Mouse (Mus musculus): Measurements from ENCODE around the gene Aqp6. TPM values are rescaled to one million over a fixed set of nuclear protein-coding genes. Genes with fewer than 3 reads are reported as not detected.

Gene Aqp6
- polyA plus RNA-seq, 1 experiment from 2014 or later = 0.20 TPM

DNA sequence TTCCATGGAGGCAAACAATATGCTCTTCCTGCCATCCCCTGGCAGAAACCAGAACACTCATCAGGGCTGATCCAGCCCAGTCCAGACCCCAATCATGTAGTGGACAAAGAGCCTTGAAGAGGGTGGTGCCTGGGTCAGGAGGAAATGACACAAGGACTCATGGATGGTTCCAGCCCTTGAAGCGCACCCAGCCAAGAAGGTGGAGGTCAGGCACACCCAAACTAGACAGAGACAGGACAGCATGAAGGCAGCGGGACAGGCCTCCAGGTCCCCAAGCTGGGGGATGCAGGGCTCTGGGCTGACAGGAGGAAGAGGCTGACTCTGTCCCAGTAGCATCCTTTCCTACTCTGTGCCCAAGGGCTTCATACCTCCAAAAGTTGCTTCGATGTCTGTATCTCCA is 14.7 kb upstream of the Aqp6 start:
- WGBS = 89% methylated on average over 3 of the region's 3 CpGs
- no peak overlapping the region for H3K9ac ChIP-seq (replicated peaks)
- peaks cover 30% of the 10 kb centered on the region for H3K4me1 ChIP-seq
- ATAC-seq (ENCODE audit: low FRiP score, low read depth) = no peak
- no peak overlapping the region for H3K4me2 ChIP-seq (replicated peaks)
- H3K27ac ChIP-seq (replicated peaks) = no peak overlapping the region
- no peaks in the 10 kb centered on the region for H3K36me3 ChIP-seq
- no peaks in the 10 kb centered on the region for H3K9me3 ChIP-seq
- no peak overlapping the region for H3K4me3 ChIP-seq
- H3K27me3 ChIP-seq = peaks cover 98% of the 10 kb centered on the region

DNA sequence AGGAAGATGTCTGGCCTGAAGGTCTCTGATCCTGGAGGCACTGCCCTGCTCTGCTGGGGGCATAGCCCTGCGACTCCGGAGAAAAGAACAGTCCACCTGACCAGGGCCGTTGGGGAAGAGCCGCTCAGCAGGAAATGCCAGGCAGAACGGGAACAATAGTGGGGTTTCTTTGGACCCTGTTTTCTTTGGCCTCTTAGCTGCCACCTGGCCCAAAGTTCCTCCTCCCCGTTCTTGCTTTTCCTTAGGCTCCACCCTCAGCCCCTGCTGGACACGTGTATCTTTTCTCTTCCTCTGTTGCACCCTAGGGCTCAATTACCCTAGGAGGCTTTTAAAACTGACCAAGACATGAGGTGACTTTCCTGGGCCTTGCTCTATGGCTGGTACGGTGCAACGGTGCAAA is 12.0 kb upstream of the Aqp6 start:
- 5% methylated on average over 9 of the region's 9 CpGs for WGBS
- no peaks in the 10 kb centered on the region for H3K36me3 ChIP-seq
- no peaks in the 10 kb centered on the region for H3K9me3 ChIP-seq
- no peak for ATAC-seq (ENCODE audit: low FRiP score, low read depth)
- H3K9ac ChIP-seq (replicated peaks) = no peak overlapping the region
- H3K4me3 ChIP-seq = no peak overlapping the region
- no peak overlapping the region for H3K27ac ChIP-seq (replicated peaks)
- peaks cover 100% of the 10 kb centered on the region for H3K27me3 ChIP-seq
- no peak overlapping the region for H3K4me2 ChIP-seq (replicated peaks)
- H3K4me1 ChIP-seq = peaks cover 20% of the 10 kb centered on the region

DNA sequence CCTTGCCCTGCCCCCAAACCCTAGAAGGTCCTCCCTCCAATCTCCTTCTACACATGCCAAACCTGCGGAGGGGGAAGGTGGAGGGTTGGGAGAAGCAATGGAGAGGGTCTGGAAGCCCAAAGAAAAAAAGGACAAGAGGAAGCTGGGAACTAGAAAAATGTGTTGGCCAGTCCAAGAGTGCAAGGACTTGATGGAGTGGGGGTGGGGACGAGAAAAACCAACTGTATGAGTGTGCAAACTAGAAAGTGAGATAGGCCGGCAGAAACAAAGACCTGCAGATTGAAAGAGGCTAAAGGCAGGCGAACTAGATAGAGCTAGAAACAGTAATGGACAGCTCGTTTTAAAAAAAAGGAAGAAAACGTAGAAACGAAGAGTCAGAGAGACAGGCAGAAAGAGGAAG is 11.5 kb upstream of the Aqp6 start:
- Histone ChIP-seq H3K9me3 (no peaks in the 10 kb centered on the region), H3K36me3 (no peaks in the 10 kb centered on the region), H3K4me3 (no peak overlapping the region), H3K27me3 (peaks cover 100% of the 10 kb centered on the region), H3K4me2 (replicated peaks) (no peak overlapping the region), H3K4me1 (peaks cover 15% of the 10 kb centered on the region), H3K9ac (replicated peaks) (no peak overlapping the region), H3K27ac (replicated peaks) (no peak overlapping the region)
- no peak for ATAC-seq (ENCODE audit: low FRiP score, low read depth)
- WGBS = 13% methylated on average over 7 of the region's 7 CpGs

DNA sequence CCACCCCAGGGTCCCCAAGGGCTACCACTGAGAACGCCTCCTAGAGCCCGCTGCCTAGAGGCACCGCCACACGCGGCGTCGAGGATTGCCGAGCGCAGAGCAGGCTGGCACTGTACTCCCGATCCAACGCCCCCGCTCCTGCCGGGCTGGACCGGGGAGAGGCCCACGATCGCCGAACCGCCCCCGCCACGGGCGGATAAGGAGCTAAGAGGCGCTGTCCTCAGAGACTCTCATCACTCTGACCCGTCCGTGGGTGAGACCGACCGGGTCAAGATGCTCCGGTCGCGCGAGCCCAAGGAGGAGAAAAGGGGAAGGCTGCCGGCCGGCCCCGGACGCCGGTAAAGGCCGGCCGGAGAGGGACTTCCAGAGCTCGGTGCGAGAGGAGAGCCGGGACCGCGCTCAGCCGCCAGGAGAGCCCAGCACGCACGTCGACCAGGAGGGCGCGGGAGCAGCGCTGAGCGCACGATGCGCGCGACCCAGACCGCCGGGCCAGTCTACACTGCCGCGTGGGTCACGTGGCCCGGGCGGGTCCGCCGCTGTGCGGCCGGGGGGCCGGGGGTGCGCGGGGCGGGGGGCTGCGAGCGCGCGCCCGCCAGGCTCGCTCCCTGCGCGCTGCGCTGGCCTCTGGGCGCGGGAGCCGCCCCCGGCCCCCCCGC is 10.6 kb upstream of the Aqp6 start, which contains the start of gene Aqp5:
Gene Aqp5, plus strand, starts transcription at position 354 of the 656 bp plus-strand sequence.
- Histone ChIP-seq H3K36me3 (no peaks in the 10 kb centered on the region), H3K4me1 (peaks cover 9% of the 10 kb centered on the region; the same call in 1 of the 2 replicates), H3K27me3 (peaks cover 100% of the 10 kb centered on the region), H3K4me2 (replicated peaks) (peak within 1 kb of the TSS; percentile 55), H3K9me3 (no peaks in the 10 kb centered on the region), H3K9ac (replicated peaks) (peak within 1 kb of the TSS; percentile 39; the same call in 1 of the 2 replicates), H3K27ac (replicated peaks) (no peak within 1 kb of the TSS), H3K4me3 (peak within 1 kb of the TSS; percentile 45)
- peak; percentile 71 for ATAC-seq (ENCODE audit: low FRiP score, low read depth)
- 1% methylated on average over 68 of the region's 83 CpGs for WGBS

DNA sequence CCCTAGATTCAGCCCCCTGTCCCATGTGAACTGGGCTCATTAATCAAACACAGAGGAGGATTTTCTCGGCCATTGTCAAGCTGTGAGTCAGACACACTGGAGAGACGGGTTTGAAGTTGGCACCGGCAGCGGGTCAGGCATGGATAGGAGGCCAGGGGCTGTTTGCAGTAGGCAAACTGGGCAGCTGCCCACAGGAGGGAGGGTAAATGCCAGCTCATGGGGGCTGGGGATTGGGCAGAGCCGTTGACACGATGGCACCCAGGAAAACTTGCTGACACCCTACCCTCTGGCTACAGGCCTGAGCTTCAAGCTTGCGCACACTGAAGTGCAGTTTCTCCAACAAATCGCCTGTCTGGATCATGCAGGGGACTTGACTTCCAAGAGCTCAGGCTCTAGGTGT is 9.0 kb upstream of the Aqp6 start:
- peaks cover 92% of the 10 kb centered on the region for H3K27me3 ChIP-seq
- H3K36me3 ChIP-seq = no peaks in the 10 kb centered on the region
- H3K9me3 ChIP-seq = no peaks in the 10 kb centered on the region
- H3K4me1 ChIP-seq = peaks cover 14% of the 10 kb centered on the region; the same call in 1 of the 2 replicates
- H3K9ac ChIP-seq (replicated peaks) = no peak overlapping the region
- 71% methylated on average over 8 of the region's 8 CpGs for WGBS
- no peak overlapping the region for H3K27ac ChIP-seq (replicated peaks)
- H3K4me3 ChIP-seq = no peak overlapping the region
- ATAC-seq (ENCODE audit: low FRiP score, low read depth) = no peak
- H3K4me2 ChIP-seq (replicated peaks) = no peak overlapping the region

DNA sequence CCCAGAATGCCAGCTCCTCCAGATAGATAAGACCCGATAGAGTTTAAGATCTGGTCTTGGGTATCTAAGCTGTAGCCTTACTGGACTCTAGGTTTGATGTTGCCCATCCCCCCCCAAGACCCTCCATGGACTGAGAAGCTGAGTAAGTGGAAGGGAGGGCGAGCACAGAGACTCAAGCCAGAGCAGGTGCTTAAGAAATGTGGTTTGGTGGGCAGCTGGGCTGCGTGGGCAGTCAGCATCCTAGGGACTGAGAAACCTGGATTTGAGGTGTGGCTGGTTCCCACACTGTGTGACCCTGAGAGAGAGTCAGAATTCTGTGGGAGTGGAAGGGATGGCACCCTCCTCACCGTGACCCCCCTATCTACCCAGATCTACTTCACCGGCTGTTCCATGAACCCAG is 8.3 kb upstream of the Aqp6 start:
- H3K4me1 ChIP-seq = peaks cover 14% of the 10 kb centered on the region; the same call in 1 of the 2 replicates
- no peak overlapping the region for H3K4me2 ChIP-seq (replicated peaks)
- no peak overlapping the region for H3K27ac ChIP-seq (replicated peaks)
- H3K27me3 ChIP-seq = peaks cover 88% of the 10 kb centered on the region
- no peaks in the 10 kb centered on the region for H3K36me3 ChIP-seq
- ATAC-seq (ENCODE audit: low FRiP score, low read depth) = no peak
- H3K9ac ChIP-seq (replicated peaks) = no peak overlapping the region
- no peaks in the 10 kb centered on the region for H3K9me3 ChIP-seq
- H3K4me3 ChIP-seq = no peak overlapping the region
- 87% methylated on average over 5 of the region's 5 CpGs for whole genome bisulfite sequencing

DNA sequence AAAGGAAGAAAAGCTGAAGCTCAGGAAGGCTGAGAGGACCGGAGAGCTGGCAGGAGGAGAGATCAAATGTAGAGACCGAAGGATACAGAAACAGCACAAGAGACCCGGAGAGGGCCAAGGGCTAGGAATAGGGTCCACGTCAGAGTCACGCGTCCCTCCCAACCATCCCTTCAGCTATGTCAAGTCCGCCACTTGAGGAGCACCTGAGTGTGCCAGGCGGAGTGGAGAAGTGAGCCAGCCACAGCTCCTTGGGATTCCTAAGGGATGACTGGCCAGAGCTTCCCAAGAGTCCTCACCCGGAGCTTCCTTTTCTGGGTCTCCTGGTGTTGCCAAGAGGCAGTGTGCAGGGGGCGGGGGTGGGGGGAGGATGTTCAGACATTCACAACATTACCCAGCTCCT is 6.2 kb upstream of the Aqp6 start:
- 78% methylated on average over 10 of the region's 10 CpGs for WGBS
- no peaks in the 10 kb centered on the region for H3K36me3 ChIP-seq
- H3K9ac ChIP-seq (replicated peaks) = no peak overlapping the region
- H3K4me2 ChIP-seq (replicated peaks) = no peak overlapping the region
- H3K27me3 ChIP-seq = peaks cover 74% of the 10 kb centered on the region
- no peak overlapping the region for H3K4me3 ChIP-seq
- ATAC-seq (ENCODE audit: low FRiP score, low read depth) = no peak
- peaks cover 22% of the 10 kb centered on the region for H3K4me1 ChIP-seq
- H3K9me3 ChIP-seq = no peaks in the 10 kb centered on the region
- H3K27ac ChIP-seq (replicated peaks) = no peak overlapping the region

DNA sequence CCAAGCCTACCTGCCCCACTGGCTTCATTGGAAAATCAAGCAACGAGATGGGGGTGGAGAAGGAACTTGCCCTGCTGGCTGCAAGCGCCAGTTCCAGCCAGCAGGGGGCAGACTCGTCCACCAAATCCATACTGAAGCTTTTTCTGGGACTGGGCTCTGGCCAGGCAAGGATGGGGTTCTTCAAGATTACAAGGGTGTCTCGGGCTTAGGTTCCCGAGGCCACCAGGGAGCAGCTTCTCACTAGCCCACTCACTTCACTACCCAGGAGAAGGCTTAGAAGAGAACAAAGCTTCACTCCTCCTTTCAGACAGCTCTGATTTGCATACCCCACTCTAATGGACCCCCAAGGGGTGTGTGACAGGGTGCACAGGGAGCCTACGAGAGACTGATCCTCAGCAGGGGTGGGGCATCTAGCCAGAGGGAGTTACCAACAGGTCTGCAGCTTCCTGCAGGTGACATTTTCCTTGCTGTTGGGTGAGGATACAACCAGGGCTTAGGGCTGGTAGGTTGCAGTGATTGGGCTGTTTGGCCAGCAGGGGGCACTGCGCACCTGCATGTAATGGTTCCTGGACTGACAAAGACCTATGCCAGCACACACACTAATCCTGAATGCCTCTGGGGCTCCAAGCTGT is 5.0 kb upstream of the Aqp6 start:
- Histone ChIP-seq H3K27me3 (peaks cover 69% of the 10 kb centered on the region), H3K4me3 (no peak overlapping the region), H3K9me3 (no peaks in the 10 kb centered on the region), H3K36me3 (no peaks in the 10 kb centered on the region), H3K4me2 (replicated peaks) (peak overlapping the region; percentile 14; the same call in 1 of the 2 replicates), H3K4me1 (peaks cover 20% of the 10 kb centered on the region), H3K9ac (replicated peaks) (no peak overlapping the region), H3K27ac (replicated peaks) (no peak overlapping the region)
- WGBS = 2% methylated on average over 7 of the region's 7 CpGs
- peak; percentile 84 for ATAC-seq (ENCODE audit: low FRiP score, low read depth)

DNA sequence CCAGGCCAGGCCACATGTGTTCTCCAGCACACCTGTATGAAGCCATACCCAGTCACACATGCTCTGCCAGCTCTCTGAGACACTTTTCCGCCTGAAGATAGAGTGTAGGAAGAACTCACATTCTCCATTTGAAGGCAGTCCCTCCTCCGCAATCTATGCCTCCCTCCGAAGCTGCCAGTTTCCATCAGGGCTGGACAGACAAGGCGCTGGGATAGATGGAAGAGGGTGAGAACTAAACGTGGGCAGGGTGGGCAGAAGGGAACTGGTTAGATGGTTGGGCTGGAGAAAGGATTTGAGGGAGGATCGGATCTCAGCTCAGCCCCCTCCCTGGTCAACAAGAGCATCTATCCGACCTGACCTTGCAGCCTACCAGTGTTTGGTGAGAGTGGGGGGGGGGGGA is 4.4 kb upstream of the Aqp6 start:
- no peak overlapping the region for H3K4me2 ChIP-seq (replicated peaks)
- H3K4me1 ChIP-seq = peaks cover 27% of the 10 kb centered on the region
- H3K9ac ChIP-seq (replicated peaks) = no peak overlapping the region
- ATAC-seq (ENCODE audit: low FRiP score, low read depth) = no peak
- peaks cover 68% of the 10 kb centered on the region for H3K27me3 ChIP-seq
- no peak overlapping the region; the same call in 1 of the 2 replicates for H3K27ac ChIP-seq (replicated peaks)
- no peaks in the 10 kb centered on the region for H3K36me3 ChIP-seq
- H3K9me3 ChIP-seq = no peaks in the 10 kb centered on the region
- no peak overlapping the region for H3K4me3 ChIP-seq
- WGBS = 51% methylated on average over 7 of the region's 7 CpGs

DNA sequence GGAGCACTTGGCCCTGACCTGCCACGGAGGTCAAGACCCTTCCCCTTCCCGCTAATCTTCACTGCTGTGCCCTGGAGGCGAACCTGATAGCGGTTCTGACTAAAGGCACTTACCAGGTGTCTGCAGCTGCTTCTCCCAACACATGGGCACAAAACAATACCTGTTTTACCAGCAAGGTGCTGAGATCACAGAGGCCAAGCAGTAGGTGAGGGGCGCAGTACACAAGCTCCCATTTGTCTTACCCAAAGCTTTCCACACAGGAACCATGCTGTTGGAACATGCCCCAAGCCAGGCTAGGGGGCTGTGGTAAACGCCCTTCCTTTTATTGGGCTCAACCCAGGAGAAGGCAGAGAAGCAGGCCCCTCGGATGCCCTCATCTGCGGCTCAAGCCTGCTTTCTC is 3.6 kb upstream of the Aqp6 start:
- Histone ChIP-seq H3K4me2 (replicated peaks) (no peak overlapping the region), H3K27me3 (peaks cover 65% of the 10 kb centered on the region), H3K27ac (replicated peaks) (no peak overlapping the region), H3K9me3 (no peaks in the 10 kb centered on the region), H3K36me3 (no peaks in the 10 kb centered on the region), H3K4me3 (no peak overlapping the region), H3K9ac (replicated peaks) (no peak overlapping the region), H3K4me1 (peaks cover 32% of the 10 kb centered on the region)
- WGBS = 58% methylated on average over 8 of the region's 8 CpGs
- no peak for ATAC-seq (ENCODE audit: low FRiP score, low read depth)

DNA sequence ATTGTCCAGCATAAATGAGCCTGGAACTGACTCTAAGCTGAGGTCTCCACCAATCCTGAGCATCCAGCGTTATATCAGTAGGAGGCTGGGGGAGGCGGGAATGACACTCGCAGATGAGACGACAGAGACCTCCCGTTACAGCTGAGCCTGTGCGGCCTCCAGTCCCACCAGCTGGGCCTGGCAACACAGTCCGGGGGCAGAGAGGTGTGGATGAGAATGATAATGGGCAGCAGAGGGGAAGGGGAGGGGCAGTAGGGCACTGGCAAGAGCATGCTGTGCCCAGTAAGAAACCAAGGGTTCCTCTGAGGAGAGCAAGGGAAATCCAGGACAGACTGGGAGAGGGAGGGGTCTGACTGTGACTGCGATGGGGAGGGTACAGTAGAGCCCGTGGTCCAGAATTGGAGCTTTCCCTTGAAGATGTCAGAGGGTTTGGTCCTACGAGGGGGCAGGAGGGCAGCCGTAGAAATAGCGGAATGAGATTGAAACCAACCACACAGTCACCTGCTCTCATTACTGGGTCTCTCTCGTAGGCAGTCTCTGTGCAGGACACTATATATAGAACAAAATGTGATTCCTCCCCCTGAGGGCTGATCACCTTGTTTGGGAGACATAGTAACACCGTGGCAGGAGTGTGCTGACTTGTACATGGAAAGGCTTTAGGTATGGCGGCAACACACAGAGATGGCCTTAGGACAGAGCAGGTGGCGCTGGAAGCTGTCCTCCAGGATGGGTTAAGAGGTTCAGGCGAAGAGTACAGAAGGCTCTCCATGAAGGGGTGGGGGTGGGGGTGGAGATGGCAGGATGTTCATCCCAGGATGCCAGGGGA is 1.7 kb upstream of the Aqp6 start:
- no peak overlapping the region for H3K4me3 ChIP-seq
- no peak for ATAC-seq (ENCODE audit: low FRiP score, low read depth)
- H3K9me3 ChIP-seq = no peaks in the 10 kb centered on the region
- no peak overlapping the region for H3K9ac ChIP-seq (replicated peaks)
- peak overlapping the region; percentile 49 for H3K27ac ChIP-seq (replicated peaks)
- H3K36me3 ChIP-seq = no peaks in the 10 kb centered on the region
- no peak overlapping the region; the same call in 1 of the 2 replicates for H3K4me2 ChIP-seq (replicated peaks)
- H3K27me3 ChIP-seq = peaks cover 60% of the 10 kb centered on the region
- 44% methylated on average over 17 of the region's 17 CpGs for WGBS
- peaks cover 35% of the 10 kb centered on the region for H3K4me1 ChIP-seq

DNA sequence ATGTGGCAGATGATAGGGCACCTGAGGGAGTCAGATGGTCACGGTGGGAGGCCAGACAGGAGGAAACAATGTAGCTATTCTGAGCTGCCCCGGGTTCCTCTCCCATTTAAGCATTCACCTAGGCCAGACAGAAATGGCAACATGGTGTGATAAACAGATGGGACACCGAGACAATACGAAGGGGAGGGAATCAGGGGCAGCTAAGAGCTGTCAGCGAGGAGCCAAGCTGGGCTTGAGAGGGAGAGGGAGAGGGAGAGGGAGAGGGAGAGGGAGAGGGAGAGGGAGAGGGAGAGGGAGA is 572 bp downstream of the Aqp6 start:
- peaks cover 61% of the 10 kb centered on the region for H3K27me3 ChIP-seq
- H3K9me3 ChIP-seq = no peaks in the 10 kb centered on the region
- 21% methylated on average over 5 of the region's 5 CpGs for WGBS
- ATAC-seq (ENCODE audit: low FRiP score, low read depth) = no peak
- H3K4me3 ChIP-seq = no peak overlapping the region
- 0 out of 2 replicates have a peak overlapping the region, but pooled peaks have one; percentile 30 for H3K27ac ChIP-seq (replicated peaks)
- no peaks in the 10 kb centered on the region for H3K36me3 ChIP-seq
- no peak overlapping the region for H3K9ac ChIP-seq (replicated peaks)
- H3K4me2 ChIP-seq (replicated peaks) = no peak overlapping the region
- H3K4me1 ChIP-seq = peaks cover 51% of the 10 kb centered on the region
